Mouse (Mus musculus): ENCODE measurements around the gene Tspan14. TPM values are rescaled to one million over a fixed set of nuclear protein-coding genes. Genes with fewer than 3 reads are reported as not detected.

Tspan14 gene
- polyA plus RNA-seq, 2 experiments, result 22.0 to 25.4 TPM

DNA sequence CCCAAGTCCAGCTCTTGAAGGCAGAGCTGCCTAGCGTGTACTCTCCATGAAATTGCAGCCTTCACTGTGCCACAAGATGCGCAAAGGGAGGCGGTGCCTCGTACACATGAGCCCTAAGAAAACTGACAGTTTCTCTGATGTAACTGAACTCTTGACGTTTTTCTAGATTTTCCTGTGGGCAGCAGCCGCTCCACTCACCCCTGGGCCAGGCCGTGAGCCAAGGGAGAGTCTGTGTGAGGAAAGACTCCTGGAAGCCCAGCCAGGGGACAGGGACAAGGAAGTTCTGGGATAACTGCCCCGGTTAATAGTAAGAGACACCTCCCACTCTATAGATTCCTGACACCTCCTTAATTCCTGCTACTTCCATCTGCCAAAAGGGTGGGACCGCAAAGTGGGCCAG lies 57.8 kb downstream of the Tspan14 start:
- H3K4me2 ChIP-seq (ENCODE audit: low read depth), result no peak overlapping the region
- 77% methylated on average over 9 of the region's 9 CpGs for WGBS (ENCODE audit: insufficient replicate concordance)
- no peak for ATAC-seq (ENCODE audit: insufficient read depth)

GRCm38 (mm10) chr14:40906770-40907169 lies 59.8 kb downstream of the Tspan14 start:
- 35% methylated on average over 9 of the region's 9 CpGs for WGBS (ENCODE audit: insufficient replicate concordance)
- Histone ChIP-seq H3K9me3 (ENCODE audit: control insufficient read depth, low read length) (no peaks in the 10 kb centered on the region), H3K36me3 (replicated peaks; ENCODE audit: control insufficient read depth, insufficient read depth, low read depth) (peaks cover 18% of the 10 kb centered on the region), H3K27ac (no peak overlapping the region), H3K4me3 (ENCODE audit: insufficient read depth in 1 of 2, low read depth in 2 of 2, low read length in 2 of 2) (no peak overlapping the region), H3K4me2 (ENCODE audit: low read depth) (no peak overlapping the region), H3K4me1 (replicated peaks; ENCODE audit: control insufficient read depth in 2 of 2, insufficient read depth in 2 of 2, low read length in 1 of 2) (peaks cover 0 to 12% of the 10 kb centered on the region in 2 experiments; a peak in 2 of 4 replicates), H3K27me3 (ENCODE audit: control insufficient read depth, insufficient read depth, low read length) (no peaks in the 10 kb centered on the region), H3K9ac (replicated peaks) (no peak overlapping the region)
- TF ChIP-seq CTCF (IDR thresholded peaks at IDR 0.05; ENCODE audit: low read depth), result no peak
- no peak for TF ChIP-seq EP300 (IDR thresholded peaks at IDR 0.05; ENCODE audit: low read depth)
- DNase-seq (ENCODE audit: low read depth in 3 of 3, low spot score in 3 of 3) (no peak), ATAC-seq (ENCODE audit: insufficient read depth) (no peak)

More for the DNA sequence above, 57.8 kb downstream of the Tspan14 start:
- no peak overlapping the region for H3K9ac ChIP-seq (replicated peaks)
- H3K36me3 ChIP-seq (replicated peaks; ENCODE audit: control insufficient read depth, insufficient read depth, low read depth), result peaks cover 25% of the 10 kb centered on the region
- H3K4me1 ChIP-seq (replicated peaks; ENCODE audit: control insufficient read depth in 2 of 2, insufficient read depth in 2 of 2, low read length in 1 of 2), result peaks cover 0 to 4% of the 10 kb centered on the region in 2 experiments; a peak in 2 of 4 replicates
- no peak for DNase-seq (ENCODE audit: low read depth in 3 of 3, low spot score in 3 of 3)
- H3K27ac ChIP-seq, result no peak overlapping the region
- no peak overlapping the region for H3K4me3 ChIP-seq (ENCODE audit: insufficient read depth in 1 of 2, low read depth in 2 of 2, low read length in 2 of 2)
- no peaks in the 10 kb centered on the region for H3K9me3 ChIP-seq (ENCODE audit: control insufficient read depth, low read length)
- no peak for TF ChIP-seq CTCF (IDR thresholded peaks at IDR 0.05; ENCODE audit: low read depth)
- TF ChIP-seq EP300 (IDR thresholded peaks at IDR 0.05; ENCODE audit: low read depth), result no peak
- H3K27me3 ChIP-seq (ENCODE audit: control insufficient read depth, insufficient read depth, low read length), result no peaks in the 10 kb centered on the region

DNA sequence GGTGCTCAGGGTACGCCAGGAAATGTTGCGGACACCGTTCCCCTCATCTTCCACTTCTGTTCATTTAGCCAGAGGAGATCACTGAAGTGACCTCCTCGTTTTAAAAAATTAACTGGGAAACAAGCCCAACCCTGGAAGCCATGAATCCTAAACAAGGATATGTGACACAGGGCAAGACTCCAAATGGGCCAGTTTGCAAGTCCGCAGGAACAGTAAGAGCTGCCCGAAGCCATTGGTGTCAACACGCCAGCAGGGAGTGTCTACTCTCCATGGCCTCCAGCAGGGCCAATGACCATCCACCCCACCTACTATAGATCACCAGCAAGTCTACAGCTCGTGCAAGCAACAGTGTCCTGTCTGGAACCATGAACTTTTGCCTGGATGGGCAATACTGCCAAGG lies 60.8 kb downstream of the Tspan14 start:
- H3K36me3 ChIP-seq (replicated peaks; ENCODE audit: control insufficient read depth, insufficient read depth, low read depth), result peaks cover 18% of the 10 kb centered on the region
- TF ChIP-seq EP300 (IDR thresholded peaks at IDR 0.05; ENCODE audit: low read depth) (no peak), CTCF (IDR thresholded peaks at IDR 0.05; ENCODE audit: low read depth) (no peak)
- no peak overlapping the region for H3K9ac ChIP-seq (replicated peaks)
- H3K4me2 ChIP-seq (ENCODE audit: low read depth), result no peak overlapping the region
- H3K9me3 ChIP-seq (ENCODE audit: control insufficient read depth, low read length), result no peaks in the 10 kb centered on the region
- no peak overlapping the region for H3K27ac ChIP-seq
- DNase-seq (ENCODE audit: low read depth in 3 of 3, low spot score in 3 of 3) (no peak), ATAC-seq (ENCODE audit: insufficient read depth) (no peak)
- H3K4me1 ChIP-seq (replicated peaks; ENCODE audit: control insufficient read depth in 2 of 2, insufficient read depth in 2 of 2, low read length in 1 of 2), result peaks cover 0 to 12% of the 10 kb centered on the region in 2 experiments; a peak in 2 of 4 replicates
- no peaks in the 10 kb centered on the region for H3K27me3 ChIP-seq (ENCODE audit: control insufficient read depth, insufficient read depth, low read length)
- WGBS (ENCODE audit: insufficient replicate concordance), result 75% methylated on average over 8 of the region's 8 CpGs
- no peak overlapping the region for H3K4me3 ChIP-seq (ENCODE audit: insufficient read depth in 1 of 2, low read depth in 2 of 2, low read length in 2 of 2)

- Histone ChIP-seq H3K27me3 (ENCODE audit: control insufficient read depth, insufficient read depth, low read length) (no peaks in the 10 kb centered on the region), H3K27ac (no peak overlapping the region), H3K9me3 (ENCODE audit: control insufficient read depth, low read length) (no peaks in the 10 kb centered on the region), H3K36me3 (replicated peaks; ENCODE audit: control insufficient read depth, insufficient read depth, low read depth) (peaks cover under 1% of the 10 kb centered on the region), H3K9ac (replicated peaks) (no peak overlapping the region), H3K4me3 (ENCODE audit: insufficient read depth in 1 of 2, low read depth in 2 of 2, low read length in 2 of 2) (no peak overlapping the region), H3K4me1 (replicated peaks; ENCODE audit: control insufficient read depth in 2 of 2, insufficient read depth in 2 of 2, low read length in 1 of 2) (peaks cover 0 to 14% of the 10 kb centered on the region in 2 experiments; a peak in 2 of 4 replicates), H3K4me2 (ENCODE audit: low read depth) (peak overlapping the region; percentile 9; the same call in 1 of the 2 replicates)
- TF ChIP-seq EP300 (IDR thresholded peaks at IDR 0.05; ENCODE audit: low read depth) (no peak), CTCF (IDR thresholded peaks at IDR 0.05; ENCODE audit: low read depth) (no peak)
- WGBS (ENCODE audit: insufficient replicate concordance), result 62% methylated on average over 12 of the region's 12 CpGs
- no peak for ATAC-seq (ENCODE audit: insufficient read depth)
- DNase-seq (ENCODE audit: low read depth in 3 of 3, low spot score in 3 of 3), result no peak
Measured at GRCm38 (mm10) chr14:40902307-40903055, 64.1 kb downstream of the Tspan14 start.

DNA sequence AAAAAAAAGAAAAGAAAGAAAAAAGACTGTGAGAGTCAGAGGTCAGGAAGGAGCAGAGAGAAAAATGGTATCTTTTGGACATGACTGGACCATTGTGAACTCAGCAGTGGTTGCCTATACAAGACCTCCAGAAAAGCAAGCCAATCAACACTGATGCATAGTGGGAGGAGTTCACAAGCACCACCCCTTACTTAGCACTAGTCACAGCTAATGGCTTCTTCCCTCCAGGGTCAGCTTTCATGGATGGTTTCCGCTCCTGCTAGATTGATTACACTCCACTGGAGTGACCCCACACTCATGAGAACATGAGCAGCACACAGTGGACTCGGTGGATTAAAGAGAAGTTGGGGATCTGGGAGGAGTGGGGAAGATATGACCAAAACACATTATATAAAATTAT lies 66.3 kb downstream of the Tspan14 start:
- TF ChIP-seq CTCF (IDR thresholded peaks at IDR 0.05; ENCODE audit: low read depth) (no peak), EP300 (IDR thresholded peaks at IDR 0.05; ENCODE audit: low read depth) (no peak)
- Histone ChIP-seq H3K36me3 (replicated peaks; ENCODE audit: control insufficient read depth, insufficient read depth, low read depth) (no peaks in the 10 kb centered on the region), H3K4me3 (ENCODE audit: insufficient read depth in 1 of 2, low read depth in 2 of 2, low read length in 2 of 2) (no peak overlapping the region), H3K4me1 (replicated peaks; ENCODE audit: control insufficient read depth in 2 of 2, insufficient read depth in 2 of 2, low read length in 1 of 2) (peaks cover 0 to 14% of the 10 kb centered on the region in 2 experiments; a peak in 1 of 4 replicates), H3K27ac (no peak overlapping the region), H3K9ac (replicated peaks) (no peak overlapping the region), H3K9me3 (ENCODE audit: control insufficient read depth, low read length) (no peaks in the 10 kb centered on the region), H3K4me2 (ENCODE audit: low read depth) (no peak overlapping the region), H3K27me3 (ENCODE audit: control insufficient read depth, insufficient read depth, low read length) (no peaks in the 10 kb centered on the region)
- ATAC-seq (ENCODE audit: insufficient read depth) (no peak), DNase-seq (ENCODE audit: low read depth in 3 of 3, low spot score in 3 of 3) (no peak)
- WGBS (ENCODE audit: insufficient replicate concordance), result 53% methylated on average over 2 of the region's 2 CpGs
